Mouse (Mus musculus) embryo, embryonic 11 days (tissue): ENCODE data around the gene Sh2d3c.

Experiments used
- DNase-seq: peaks from one replicate; pipeline ENCODE4 v3.0.0-alpha.2; 2015

Sh2d3c gene

GRCm38 (mm10) chr2:32758503-32758902 lies 37.6 kb downstream of the Sh2d3c start:
- no peak for DNase-seq

- DNase-seq, result no peak
Observed at GRCm38 (mm10) chr2:32759001-32759400, 38.1 kb downstream of the Sh2d3c start.

GRCm38 (mm10) chr2:32761361-32761760 lies 40.5 kb downstream of the Sh2d3c start:
- DNase-seq, result no peak

- DNase-seq, result no peak
Observed at GRCm38 (mm10) chr2:32761859-32762258, 41.0 kb downstream of the Sh2d3c start.

GRCm38 (mm10) chr2:32763353-32763752 lies 42.5 kb downstream of the Sh2d3c start:
- DNase-seq, result no peak

GRCm38 (mm10) chr2:32767241-32767640 lies 46.4 kb downstream of the Sh2d3c start:
- DNase-seq, result no peak

- DNase-seq, result no peak
Observed at GRCm38 (mm10) chr2:32768661-32769285, 47.9 kb downstream of the Sh2d3c start.

- no peak for DNase-seq
Observed at GRCm38 (mm10) chr2:32769327-32770085, 48.7 kb downstream of the Sh2d3c start.

- no peak for DNase-seq
Observed at GRCm38 (mm10) chr2:32771886-32772285, 51.0 kb downstream of the Sh2d3c start.

GRCm38 (mm10) chr2:32772626-32773279 lies 51.9 kb downstream of the Sh2d3c start:
- DNase-seq, result no peak

GRCm38 (mm10) chr2:32775359-32776074 lies 54.7 kb downstream of the Sh2d3c start, which contains the start of the genes Ttc16 and Ptrh1:
Ttc16 (minus strand) TSS chr2:32775633.
Ptrh1 (plus strand) TSS chr2:32775786.
- peak; percentile 99 for DNase-seq

- no peak for DNase-seq
Observed at GRCm38 (mm10) chr2:32776192-32776591, 55.3 kb downstream of the Sh2d3c start.

GRCm38 (mm10) chr2:32778081-32778480 lies 57.2 kb downstream of the Sh2d3c start:
- no peak for DNase-seq

GRCm38 (mm10) chr2:32779131-32779530 lies 58.3 kb downstream of the Sh2d3c start:
- peak; percentile 69 for DNase-seq

GRCm38 (mm10) chr2:32779714-32780113 lies 58.9 kb downstream of the Sh2d3c start:
- no peak for DNase-seq

- DNase-seq, result no peak
Observed at GRCm38 (mm10) chr2:32781710-32782109, 60.9 kb downstream of the Sh2d3c start.

- peak; percentile 11 for DNase-seq
Observed at GRCm38 (mm10) chr2:32784048-32784681, 63.3 kb downstream of the Sh2d3c start, which contains the start of gene Cfap157. Cfap157 (minus strand) TSS chr2:32784428.

- DNase-seq, result no peak
Observed at GRCm38 (mm10) chr2:32787176-32787575, 66.3 kb downstream of the Sh2d3c start.

- no peak for DNase-seq
Observed at GRCm38 (mm10) chr2:32788581-32788980, 67.7 kb downstream of the Sh2d3c start.

GRCm38 (mm10) chr2:32791297-32791696 lies 70.4 kb downstream of the Sh2d3c start:
- DNase-seq, result no peak

GRCm38 (mm10) chr2:32795748-32796418 lies 75.0 kb downstream of the Sh2d3c start:
- DNase-seq, result no peak
